Mouse (Mus musculus) liver, embryonic 11.5 days (tissue): ENCODE measurements around the gene Emc6. TPM values are rescaled to one million over a fixed set of nuclear protein-coding genes. Genes with fewer than 3 reads are reported as not detected.

Source experiments
- ATAC-seq: fragments of 200-750 bp; cut with Nextera tagmentation; replicated peaks from 2 replicates; pipeline ENCODE4 v1.8.0; 2017; ENCODE audit warnings: moderate number of reproducible peaks, mild to moderate bottlenecking, moderate TSS enrichment, moderate library complexity; ENCODE audit not compliant: low FRiP score
- DNase-seq: peaks from one replicate; pipeline ENCODE4 v3.0.0-alpha.2; 2017; ENCODE audit warnings: low spot score
- H3K27ac ChIP-seq: fragments of 300-500 bp; sonication (generic); 2 replicates; pipeline ENCODE4 v1.5.1; 2014; ENCODE audit warnings: mild to moderate bottlenecking, low read depth, low read length, control low read depth
- H3K27me3 ChIP-seq: fragments of 300-500 bp; sonication (generic); replicated peaks from 2 replicates; pipeline ENCODE4 v1.6.1; 2014; ENCODE audit warnings: low read length, mixed read lengths; ENCODE audit not compliant: control insufficient read depth, insufficient read depth
- H3K36me3 ChIP-seq: fragments of 300-500 bp; sonication (generic); 2 replicates; pipeline ENCODE4 v1.6.1; 2014; ENCODE audit warnings: mild to moderate bottlenecking, low read length, moderate library complexity, mixed read lengths; ENCODE audit not compliant: control insufficient read depth, insufficient read depth
- H3K4me1 ChIP-seq: fragments of 300-500 bp; sonication (generic); replicated peaks from 2 replicates; pipeline ENCODE4 v1.6.1; 2014; ENCODE audit warnings: low read length, mixed read lengths; ENCODE audit not compliant: control insufficient read depth, insufficient read depth
- H3K4me2 ChIP-seq: fragments of 300-500 bp; sonication (generic); 2 replicates; pipeline ENCODE4 v1.6.1; 2014; ENCODE audit warnings: mild to moderate bottlenecking, control low read depth, moderate library complexity
- H3K4me3 ChIP-seq: fragments of 300-500 bp; sonication (generic); 2 replicates; pipeline ENCODE4 v1.5.1; 2014; ENCODE audit warnings: low read depth, low read length, control low read depth
- H3K9ac ChIP-seq: fragments of 300-500 bp; sonication (generic); 2 replicates; pipeline ENCODE4 v1.6.1; 2014; ENCODE audit warnings: low read depth, low read length, control low read depth
- H3K9me3 ChIP-seq: fragments of 300-500 bp; sonication (generic); 2 replicates; pipeline ENCODE4 v1.6.1; 2016; ENCODE audit warnings: low read length, inconsistent platforms, mixed read lengths; ENCODE audit not compliant: control insufficient read depth
- WGBS: fragments of 180-500 bp; shearing (Covaris S2); extraction: QIAGEN DNeasy Blood & Tissue Kit; methylation state at CpG from one replicate; pipeline ENCODE4 v1.1.7; 2014; 5-methylcytosine and 5-hydroxymethylcytosine counted together
- polyA plus RNA-seq: library from polyadenylated mRNA; unstranded; fragments of >200 nt; fragmentation: Nextera tagmentation; extraction: Ambion mirVana; gene quantifications from 2 replicates; pipeline ENCODE4 v1.2.1, GENCODE M21; 2014

Gene Emc6
- polyA plus RNA-seq, 1 experiment from 2014 or later = 148 TPM

DNA sequence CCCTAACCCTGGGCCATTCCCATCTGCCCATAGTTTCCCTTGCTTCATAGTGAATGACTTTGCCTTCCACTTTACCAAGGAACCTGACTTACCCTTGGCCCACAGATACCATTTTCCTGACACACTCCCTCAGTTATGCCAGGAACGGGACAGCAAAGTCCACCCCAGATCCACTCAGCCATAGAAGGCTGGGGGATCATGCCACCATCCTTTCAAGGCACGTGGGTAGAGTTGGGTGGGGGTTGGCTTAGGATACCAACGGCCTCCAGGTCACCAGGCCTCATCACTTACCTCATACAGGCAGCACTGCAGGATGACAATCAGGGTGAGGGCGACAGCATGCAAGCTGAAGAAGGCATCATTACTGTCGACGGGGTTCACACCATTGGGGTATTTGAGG is 10.4 kb upstream of the Emc6 start:
- H3K4me1 ChIP-seq = no peaks in the 10 kb centered on the region
- H3K4me2 ChIP-seq = no peak overlapping the region
- no peak overlapping the region for H3K4me3 ChIP-seq
- no peaks in the 10 kb centered on the region for H3K9me3 ChIP-seq
- H3K27me3 ChIP-seq = no peaks in the 10 kb centered on the region
- no peak overlapping the region for H3K9ac ChIP-seq
- DNase-seq = no peak
- WGBS = 80% methylated on average over 6 of the region's 6 CpGs
- H3K36me3 ChIP-seq = peaks cover 5% of the 10 kb centered on the region; the same call in 1 of the 2 replicates
- no peak for ATAC-seq
- no peak overlapping the region for H3K27ac ChIP-seq

DNA sequence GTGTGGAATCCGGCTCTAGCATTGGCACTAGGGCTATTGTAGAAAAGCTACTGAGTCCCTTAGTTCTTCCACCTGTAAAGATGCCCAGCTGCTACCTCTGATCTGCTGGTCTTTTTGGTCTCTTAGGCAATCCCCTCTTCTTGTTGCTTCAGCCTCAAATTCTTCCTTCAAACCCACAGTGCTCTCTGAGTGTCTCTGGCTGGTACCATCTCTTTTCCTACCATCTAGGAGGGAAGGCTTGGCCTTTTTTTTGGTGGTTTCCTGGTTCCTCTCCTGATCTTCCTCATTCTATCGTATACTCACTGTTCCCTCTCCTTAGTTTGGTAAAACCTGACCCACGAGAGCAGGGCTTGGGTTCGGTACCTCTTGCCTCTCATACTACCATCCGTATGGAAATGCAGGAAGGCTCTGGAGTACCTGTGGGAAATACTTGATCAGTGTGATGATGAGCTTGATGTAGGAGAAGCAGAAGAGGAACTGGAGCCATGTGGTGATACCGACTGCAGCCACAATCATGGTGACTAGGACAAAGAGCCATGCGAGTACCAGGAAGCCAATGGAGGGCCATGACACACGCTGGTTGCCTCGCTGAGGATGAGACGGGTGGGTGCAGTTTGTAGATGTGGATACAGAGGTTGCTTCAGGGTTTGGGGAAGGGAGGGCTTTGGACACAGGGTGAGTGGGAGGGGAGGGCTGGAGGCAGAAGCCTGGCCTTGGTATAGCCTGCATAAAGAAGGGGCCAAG is 9.2 kb upstream of the Emc6 start:
- Histone ChIP-seq H3K27ac (no peak overlapping the region), H3K4me3 (no peak overlapping the region), H3K4me2 (no peak overlapping the region), H3K9me3 (no peaks in the 10 kb centered on the region), H3K27me3 (no peaks in the 10 kb centered on the region), H3K36me3 (peaks cover 5% of the 10 kb centered on the region; the same call in 1 of the 2 replicates), H3K9ac (no peak overlapping the region), H3K4me1 (no peaks in the 10 kb centered on the region)
- ATAC-seq (no peak), DNase-seq (no peak)
- WGBS = 75% methylated on average over 10 of the region's 10 CpGs

GRCm38 (mm10) chr11:73177895-73178294 is 1.1 kb upstream of the Emc6 start:
- no peaks in the 10 kb centered on the region for H3K9me3 ChIP-seq
- DNase-seq (no peak), ATAC-seq (no peak)
- peaks cover 19% of the 10 kb centered on the region for H3K4me1 ChIP-seq
- no peaks in the 10 kb centered on the region for H3K27me3 ChIP-seq
- peaks cover 7% of the 10 kb centered on the region; the same call in 1 of the 2 replicates for H3K36me3 ChIP-seq
- H3K27ac ChIP-seq = no peak overlapping the region
- 10% methylated on average over 2 of the region's 2 CpGs for WGBS
- H3K4me2 ChIP-seq = peak overlapping the region; percentile 94
- H3K9ac ChIP-seq = peak overlapping the region; percentile 79
- H3K4me3 ChIP-seq = peak overlapping the region; percentile 96

DNA sequence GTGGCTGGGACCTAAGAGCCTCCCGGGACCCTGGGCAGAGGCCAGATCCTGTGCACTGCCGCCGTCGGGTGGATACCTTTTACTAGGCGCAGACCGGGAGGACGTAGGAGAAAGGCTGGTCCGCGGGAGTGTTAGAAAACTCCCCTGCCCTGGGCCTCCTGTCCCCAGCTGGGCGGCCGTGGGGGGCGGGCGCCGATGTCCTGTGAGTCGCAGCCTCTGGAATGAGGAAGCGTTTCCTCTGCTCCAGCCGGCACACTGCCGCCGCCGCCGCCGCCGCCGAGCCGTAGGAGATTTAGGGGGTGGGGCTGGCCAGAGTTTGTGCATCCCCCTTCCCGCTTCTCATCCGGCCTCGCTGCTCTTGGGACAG is 655 bp upstream of the Emc6 start:
- ATAC-seq (peak; percentile 54), DNase-seq (peak; percentile 80)
- Histone ChIP-seq H3K27me3 (no peaks in the 10 kb centered on the region), H3K9ac (peak overlapping the region; percentile 79), H3K36me3 (peaks cover 7% of the 10 kb centered on the region; the same call in 1 of the 2 replicates), H3K4me2 (peak overlapping the region; percentile 94), H3K4me3 (peak overlapping the region; percentile 96), H3K9me3 (no peaks in the 10 kb centered on the region), H3K4me1 (peaks cover 19% of the 10 kb centered on the region), H3K27ac (peak overlapping the region; percentile 88)
- WGBS = 0% methylated on average over 28 of the region's 28 CpGs

- peaks cover 19% of the 10 kb centered on the region for H3K4me1 ChIP-seq
- peak; percentile 2; the same call in 1 of the 2 replicates for ATAC-seq
- under 1% methylated on average over 15 of the region's 15 CpGs for whole genome bisulfite sequencing
Measured at GRCm38 (mm10) chr11:73176186-73176585, 651 bp downstream of the Emc6 start.

GRCm38 (mm10) chr11:73175612-73176011 is 1.2 kb downstream of the Emc6 start:
- H3K9me3 ChIP-seq = no peaks in the 10 kb centered on the region
- H3K27me3 ChIP-seq = no peaks in the 10 kb centered on the region
- ATAC-seq = no peak
- H3K27ac ChIP-seq = peak overlapping the region; percentile 44; the same call in 1 of the 2 replicates
- H3K4me2 ChIP-seq = peak overlapping the region; percentile 77
- H3K4me3 ChIP-seq = peak overlapping the region; percentile 96
- peak overlapping the region; percentile 97 for H3K9ac ChIP-seq
- DNase-seq = no peak
- WGBS = 37% methylated on average over 8 of the region's 8 CpGs
- peaks cover 19% of the 10 kb centered on the region for H3K4me1 ChIP-seq
- peaks cover 9% of the 10 kb centered on the region; the same call in 1 of the 2 replicates for H3K36me3 ChIP-seq

More at GRCm38 (mm10) chr11:73176186-73176585, 651 bp downstream of the Emc6 start:
- no peak for DNase-seq
- H3K4me2 ChIP-seq = peak overlapping the region; percentile 77
- H3K9ac ChIP-seq = peak overlapping the region; percentile 97
- no peaks in the 10 kb centered on the region for H3K27me3 ChIP-seq
- peak overlapping the region; percentile 96 for H3K4me3 ChIP-seq
- peak overlapping the region; percentile 44; the same call in 1 of the 2 replicates for H3K27ac ChIP-seq
- H3K36me3 ChIP-seq = peaks cover 9% of the 10 kb centered on the region; the same call in 1 of the 2 replicates
- no peaks in the 10 kb centered on the region for H3K9me3 ChIP-seq

GRCm38 (mm10) chr11:73172186-73172585 is 4.7 kb downstream of the Emc6 start:
- ATAC-seq = no peak
- H3K9ac ChIP-seq = no peak overlapping the region
- WGBS = 75% methylated on average over 5 of the region's 5 CpGs
- H3K4me3 ChIP-seq = no peak overlapping the region
- peaks cover 9% of the 10 kb centered on the region; the same call in 1 of the 2 replicates for H3K36me3 ChIP-seq
- H3K27ac ChIP-seq = no peak overlapping the region
- peaks cover 11% of the 10 kb centered on the region; the same call in 1 of the 2 replicates for H3K4me1 ChIP-seq
- H3K4me2 ChIP-seq = no peak overlapping the region
- H3K27me3 ChIP-seq = no peaks in the 10 kb centered on the region
- no peaks in the 10 kb centered on the region for H3K9me3 ChIP-seq
- DNase-seq = no peak

GRCm38 (mm10) chr11:73169231-73169630 is 7.6 kb downstream of the Emc6 start:
- Histone ChIP-seq H3K27ac (no peak overlapping the region), H3K36me3 (peaks cover 6% of the 10 kb centered on the region; the same call in 1 of the 2 replicates), H3K4me2 (no peak overlapping the region), H3K4me1 (no peaks in the 10 kb centered on the region; the same call in 1 of the 2 replicates), H3K9me3 (no peaks in the 10 kb centered on the region), H3K9ac (no peak overlapping the region), H3K4me3 (no peak overlapping the region), H3K27me3 (no peaks in the 10 kb centered on the region)
- ATAC-seq (peak; percentile 48; the same call in 1 of the 2 replicates), DNase-seq (peak; percentile 56)
- 56% methylated on average over 4 of the region's 4 CpGs for WGBS
